Mouse (Mus musculus) megakaryocyte-erythroid progenitor cell, adult 5-6 weeks (primary cell): Measurements from ENCODE around the gene Acad10. TPM values are rescaled to one million over a fixed set of nuclear protein-coding genes. Genes with fewer than 3 reads are reported as not detected.
A peak's percentile ranks its signal among the peaks of the same experiment; 100 is the strongest.
"Not testable (repeated sequence)": the region's sequence is repeated elsewhere in the genome, so short reads cannot be mapped to it uniquely, and the experiment has no call there.

Experiments used
- ATAC-seq: replicated peaks from 2 replicates; pipeline ENCODE4 v1.8.0; 2016; ENCODE audit warnings: mild to moderate bottlenecking, inconsistent platforms; ENCODE audit not compliant: severe bottlenecking, poor library complexity, low FRiP score, low TSS enrichment
- total RNA-seq, 2 experiments: library from RNA; stranded (forward) in 1 of 2; stranded (reverse) in 1 of 2; fragments of 200-1000, 215-1000 nt in 1 of 2; fragments of >200 nt in 1 of 2; fragmentation: Nextera tagmentation in 1 of 2; gene quantifications; 2 replicates each; pipeline ENCODE4 v1.2.3; 2014 to 2017

Gene Acad10
- total RNA-seq, 2 experiments from 2014 or later, result 6.2 to 6.3 TPM

- ATAC-seq, result no peak
These were observed 1.2 kb upstream of the Acad10 start for GRCm38 (mm10) chr5:121661494-121661893.

GRCm38 (mm10) chr5:121660897-121661254 is 562 bp upstream of the Acad10 start:
- peak; percentile 24; the same call in 1 of the 2 replicates for ATAC-seq

GRCm38 (mm10) chr5:121657656-121658055 is 2.7 kb downstream of the Acad10 start:
- ATAC-seq, result not testable (repeated sequence)

- ATAC-seq, result not testable (repeated sequence)
These were observed 3.4 kb downstream of the Acad10 start for GRCm38 (mm10) chr5:121656866-121657265.

- no peak for ATAC-seq
These were observed 5.8 kb downstream of the Acad10 start for GRCm38 (mm10) chr5:121654526-121654925.

GRCm38 (mm10) chr5:121649134-121649533 is 11.2 kb downstream of the Acad10 start:
- no peak for ATAC-seq

GRCm38 (mm10) chr5:121639601-121640000 is 20.7 kb downstream of the Acad10 start:
- no peak for ATAC-seq

- no peak for ATAC-seq
These were observed 23.0 kb downstream of the Acad10 start for GRCm38 (mm10) chr5:121637296-121637695.

GRCm38 (mm10) chr5:121634668-121635067 is 25.6 kb downstream of the Acad10 start:
- no peak for ATAC-seq

GRCm38 (mm10) chr5:121632804-121633203 is 27.5 kb downstream of the Acad10 start:
- ATAC-seq, result no peak

GRCm38 (mm10) chr5:121631106-121631647 is 29.1 kb downstream of the Acad10 start:
- ATAC-seq, result not testable (repeated sequence)

- ATAC-seq, result peak; percentile 60; the same call in 1 of the 2 replicates
These were observed 32.4 kb downstream of the Acad10 start for GRCm38 (mm10) chr5:121627871-121628270.

- no peak for ATAC-seq
These were observed 37.1 kb downstream of the Acad10 start for GRCm38 (mm10) chr5:121623241-121623640.

GRCm38 (mm10) chr5:121621102-121621501 is 39.2 kb downstream of the Acad10 start:
- no peak for ATAC-seq

GRCm38 (mm10) chr5:121618592-121619513 is 41.5 kb downstream of the Acad10 start, which contains the start of gene Acad12:
Acad12 (minus strand) TSS chr5:121618938.
- ATAC-seq, result peak; percentile 67

GRCm38 (mm10) chr5:121614921-121615320 is 45.4 kb downstream of the Acad10 start:
- not testable (repeated sequence) for ATAC-seq

- ATAC-seq, result no peak
These were observed 48.3 kb downstream of the Acad10 start for GRCm38 (mm10) chr5:121612036-121612435.

GRCm38 (mm10) chr5:121609556-121610135 is 50.7 kb downstream of the Acad10 start:
- 0 out of 2 replicates have a peak, but pooled peaks have one; percentile 32 for ATAC-seq

- peak; percentile 78 for ATAC-seq
These were observed 54.2 kb downstream of the Acad10 start for GRCm38 (mm10) chr5:121606151-121606550.

- ATAC-seq, result not testable (repeated sequence)
These were observed 56.5 kb downstream of the Acad10 start for GRCm38 (mm10) chr5:121603815-121604214.
